Mouse (Mus musculus) hindbrain, embryonic 11.5 days (tissue): Measurements from ENCODE around the gene Ddx51. TPM values are rescaled to one million over a fixed set of nuclear protein-coding genes. Genes with fewer than 3 reads are reported as not detected.

ENCODE experiments used
- ATAC-seq: fragments of 200-750 bp; cut with Nextera tagmentation; 2 replicates; pipeline ENCODE4 v1.8.0; 2017; ENCODE audit warnings: mild to moderate bottlenecking, moderate TSS enrichment, moderate library complexity; ENCODE audit not compliant: low FRiP score
- DNase-seq: peaks from one replicate; pipeline ENCODE4 v3.0.0-alpha.2; 2015; ENCODE audit warnings: low spot score
- H3K27ac ChIP-seq: fragments of 300-500 bp; sonication (generic); 2 replicates; pipeline ENCODE4 v1.5.1; 2014; ENCODE audit warnings: mild to moderate bottlenecking, low read depth, low read length
- H3K27me3 ChIP-seq: fragments of 300-500 bp; sonication (generic); 2 replicates; pipeline ENCODE4 v1.6.1; 2014; ENCODE audit warnings: mild to moderate bottlenecking, low read length, moderate library complexity, mixed read lengths; ENCODE audit not compliant: control insufficient read depth, insufficient read depth
- H3K36me3 ChIP-seq: fragments of 300-500 bp; sonication (generic); 2 replicates; pipeline ENCODE4 v1.6.1; 2014; ENCODE audit warnings: mild to moderate bottlenecking, low read length, moderate library complexity, mixed read lengths; ENCODE audit not compliant: control insufficient read depth, insufficient read depth
- H3K4me1 ChIP-seq: fragments of 300-500 bp; sonication (generic); replicated peaks from 2 replicates; pipeline ENCODE4 v1.6.1; 2014; ENCODE audit warnings: low read length, mixed read lengths; ENCODE audit not compliant: control insufficient read depth, insufficient read depth
- H3K4me2 ChIP-seq: fragments of 300-500 bp; sonication (generic); replicated peaks from 2 replicates; pipeline ENCODE4 v1.6.1; 2014; ENCODE audit warnings: mild to moderate bottlenecking, low read depth, low read length
- H3K4me3 ChIP-seq: fragments of 300-500 bp; sonication (generic); 2 replicates; pipeline ENCODE4 v1.5.1; 2014; ENCODE audit warnings: low read depth, low read length
- H3K9ac ChIP-seq: fragments of 300-500 bp; sonication (generic); 2 replicates; pipeline ENCODE4 v1.6.1; 2014; ENCODE audit warnings: low read depth, low read length
- H3K9me3 ChIP-seq: fragments of 300-500 bp; sonication (generic); 2 replicates; pipeline ENCODE4 v1.6.1; 2016; ENCODE audit warnings: low read length; ENCODE audit not compliant: control insufficient read depth
- WGBS: fragments of 180-500 bp; shearing (Covaris S2); extraction: QIAGEN DNeasy Blood & Tissue Kit; methylation state at CpG from one replicate; pipeline ENCODE4 v1.1.7; 2014; 5-methylcytosine and 5-hydroxymethylcytosine counted together
- polyA plus RNA-seq: library from polyadenylated mRNA; unstranded; fragments of >200 nt; fragmentation: Nextera tagmentation; extraction: Ambion mirVana; gene quantifications from 2 replicates; pipeline ENCODE4 v1.2.1, GENCODE M21; 2014

Ddx51 gene
- polyA plus RNA-seq = 26.0 and 30.3 TPM in 2 replicates

DNA sequence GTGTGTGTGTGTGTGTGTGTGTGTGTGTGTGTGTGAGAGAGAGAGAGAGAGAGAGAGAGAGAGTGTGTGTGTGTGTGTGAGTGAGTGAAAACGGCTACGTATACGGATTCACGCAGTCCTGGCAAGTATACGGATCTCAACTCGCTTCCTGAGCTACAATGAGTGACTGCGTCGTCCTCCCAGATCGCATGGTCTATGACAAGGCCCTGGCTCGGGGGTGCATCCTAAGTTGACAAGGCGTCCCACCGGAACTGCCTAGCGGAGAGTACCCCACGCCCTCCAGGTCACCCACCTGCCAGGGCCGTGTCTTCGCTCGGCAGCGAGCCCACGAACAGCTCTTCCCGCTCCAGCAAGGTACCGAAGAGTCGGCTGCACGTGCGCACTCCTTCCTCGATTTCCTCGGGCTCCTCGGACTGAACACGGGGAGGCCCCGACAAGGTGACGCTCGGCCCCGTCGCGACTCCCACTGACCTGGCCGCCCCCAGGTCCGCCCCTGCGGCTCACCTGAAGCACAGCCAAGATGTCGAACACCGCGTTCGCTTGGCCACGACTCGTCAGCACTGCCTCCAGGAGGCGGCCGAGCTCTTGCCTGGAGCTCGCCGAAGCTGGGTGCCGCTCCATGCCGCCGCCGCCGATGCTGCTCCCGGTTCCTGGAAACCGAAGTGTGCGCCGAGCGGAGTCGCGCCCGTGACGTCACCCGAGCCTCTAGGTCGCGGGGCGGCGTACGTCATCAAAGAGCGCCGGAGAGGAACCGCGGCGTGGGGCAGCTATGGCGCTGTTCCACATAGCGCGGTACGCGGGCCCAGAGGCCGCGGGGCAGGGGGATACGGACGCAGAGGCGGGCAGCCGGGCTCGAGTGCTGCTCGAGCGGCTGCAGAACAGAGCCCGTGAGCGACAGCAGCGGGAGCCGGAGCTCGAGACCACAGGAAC lies at the start of gene Ddx51, which contains the start of gene Noc4l:
Ddx51 (plus strand) TSS at position 733 of the 930 bp plus-strand sequence.
Noc4l (minus strand) TSS at position 699 of the 930 bp plus-strand sequence.
- 0 out of 2 replicates have a peak within 1 kb of the TSS, but pooled peaks have one; percentile 17 for H3K27ac ChIP-seq
- H3K4me1 ChIP-seq = 0 out of 2 replicates have a peak, but pooled peaks cover 3% of the 10 kb centered on the region
- H3K4me2 ChIP-seq = peak within 1 kb of the TSS; percentile 93
- ATAC-seq = peak; percentile 87
- no peaks in the 10 kb centered on the region for H3K9me3 ChIP-seq
- 1% methylated on average over 91 of the region's 91 CpGs for WGBS
- peak; percentile 99 for DNase-seq
- peak within 1 kb of the TSS; percentile 96 for H3K4me3 ChIP-seq
- H3K36me3 ChIP-seq = peaks cover 11% of the 10 kb centered on the region; the same call in 1 of the 2 replicates
- peak within 1 kb of the TSS; percentile 92 for H3K9ac ChIP-seq
- no peaks in the 10 kb centered on the region for H3K27me3 ChIP-seq

DNA sequence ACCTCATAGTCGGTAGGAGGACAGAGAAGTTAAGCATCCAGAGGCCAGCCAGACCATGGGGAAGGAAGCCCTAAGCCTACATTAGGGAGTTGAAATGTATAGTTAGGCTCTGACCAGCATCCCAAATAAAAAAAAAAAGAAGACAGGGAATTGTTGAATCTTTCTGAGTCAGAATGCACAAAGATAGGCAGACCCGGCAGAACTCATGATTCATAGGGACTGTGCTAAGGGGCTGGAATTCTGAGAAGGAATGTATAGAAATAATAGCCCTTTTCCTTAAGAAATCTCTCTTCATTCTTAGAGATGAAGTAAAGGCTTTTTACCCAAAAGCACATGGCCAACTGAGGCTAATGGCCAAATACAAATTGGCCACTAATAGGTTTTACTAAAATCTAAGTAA lies 48.9 kb upstream of the Ddx51 start:
- H3K9ac ChIP-seq = no peak overlapping the region
- H3K4me3 ChIP-seq = no peak overlapping the region
- ATAC-seq (no peak), DNase-seq (no peak)
- no peaks in the 10 kb centered on the region for H3K9me3 ChIP-seq
- no peaks in the 10 kb centered on the region for H3K36me3 ChIP-seq
- no peak overlapping the region for H3K4me2 ChIP-seq
- H3K4me1 ChIP-seq = no peaks in the 10 kb centered on the region
- H3K27me3 ChIP-seq = no peaks in the 10 kb centered on the region
- 91% methylated on average over 2 of the region's 2 CpGs for WGBS
- H3K27ac ChIP-seq = no peak overlapping the region

DNA sequence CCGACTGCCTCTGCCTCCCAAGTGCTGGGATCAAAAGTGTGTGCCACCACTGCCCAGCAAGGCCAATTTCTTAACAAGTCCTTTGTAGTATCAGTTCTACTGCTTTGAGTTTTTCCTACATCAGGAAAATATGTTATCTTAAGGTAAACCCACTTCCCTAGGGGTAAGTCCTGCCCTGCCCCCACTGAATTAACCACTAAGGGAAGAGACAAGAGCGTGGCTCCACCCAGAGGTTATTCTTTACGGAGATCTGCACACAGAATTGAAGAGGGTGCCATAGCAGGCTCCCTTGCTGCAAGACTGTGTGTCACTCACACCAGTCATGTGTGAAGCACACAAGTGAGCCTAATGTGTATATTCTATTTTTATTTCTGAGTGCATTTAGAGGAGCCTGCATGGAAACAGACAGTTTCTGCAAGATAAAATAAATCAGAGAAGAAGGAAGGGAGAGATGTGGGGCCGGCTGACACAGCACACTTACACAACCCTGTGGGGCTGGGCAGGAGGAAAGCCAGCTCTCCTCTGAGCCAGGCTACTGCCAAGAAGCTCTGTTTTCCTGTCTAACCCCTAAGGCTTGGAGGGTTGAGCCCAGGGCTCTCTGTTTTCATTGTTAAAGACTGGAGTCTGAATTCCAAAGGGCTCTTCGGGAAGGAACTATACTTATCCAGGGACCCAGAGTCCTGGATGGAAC lies 47.6 kb upstream of the Ddx51 start:
- no peak for ATAC-seq
- WGBS = 64% methylated on average over 5 of the region's 5 CpGs
- Histone ChIP-seq H3K27ac (no peak overlapping the region), H3K9ac (no peak overlapping the region), H3K9me3 (no peaks in the 10 kb centered on the region), H3K4me2 (no peak overlapping the region), H3K36me3 (no peaks in the 10 kb centered on the region), H3K27me3 (no peaks in the 10 kb centered on the region), H3K4me3 (no peak overlapping the region), H3K4me1 (no peaks in the 10 kb centered on the region)
- DNase-seq = no peak

DNA sequence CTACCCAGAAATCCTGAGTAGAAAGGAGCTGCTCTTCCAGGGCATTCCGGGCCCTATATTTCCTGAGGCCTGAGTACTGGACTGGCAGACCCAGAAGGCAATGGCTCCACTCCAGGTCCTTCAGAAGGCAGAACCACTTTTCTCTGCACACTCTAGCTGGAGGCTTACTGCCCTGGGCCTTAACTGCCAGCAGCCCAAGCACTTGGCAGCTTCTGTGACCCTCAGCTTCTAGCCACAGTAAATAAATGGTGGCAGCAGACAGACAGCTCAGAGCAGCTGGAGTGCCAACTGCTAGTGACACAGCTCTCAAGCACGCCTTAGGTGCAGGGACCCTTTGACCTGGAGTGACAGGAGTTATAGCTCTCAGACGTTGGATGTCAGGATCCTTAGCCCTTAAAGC lies 45.5 kb upstream of the Ddx51 start:
- Histone ChIP-seq H3K4me3 (no peak overlapping the region), H3K9ac (no peak overlapping the region), H3K4me2 (no peak overlapping the region), H3K27ac (no peak overlapping the region), H3K9me3 (no peaks in the 10 kb centered on the region), H3K36me3 (no peaks in the 10 kb centered on the region), H3K4me1 (no peaks in the 10 kb centered on the region), H3K27me3 (no peaks in the 10 kb centered on the region)
- WGBS = 77% methylated on average over 3 of the region's 3 CpGs
- no peak for DNase-seq
- ATAC-seq = no peak

DNA sequence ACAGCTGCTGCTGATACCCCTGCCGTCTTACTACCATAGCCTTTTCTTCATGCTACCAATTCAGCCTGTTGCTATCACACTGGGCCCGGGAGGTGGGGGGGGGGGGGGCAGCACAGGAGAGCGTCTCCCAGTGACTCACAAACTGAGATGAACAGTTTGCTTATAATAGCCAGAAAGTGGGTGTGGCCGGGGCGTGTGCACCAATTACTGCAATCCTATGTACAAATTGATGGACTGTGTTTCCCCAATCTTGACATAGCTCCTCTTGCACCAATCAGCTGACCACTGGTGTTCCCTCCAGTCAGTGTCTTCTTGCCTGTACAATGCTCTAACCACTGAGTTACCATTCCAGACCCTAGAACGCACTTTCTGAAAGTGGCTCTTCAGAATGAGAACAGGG lies 44.9 kb upstream of the Ddx51 start:
- Histone ChIP-seq H3K4me2 (no peak overlapping the region), H3K4me1 (no peaks in the 10 kb centered on the region), H3K27ac (no peak overlapping the region), H3K9me3 (no peaks in the 10 kb centered on the region), H3K4me3 (no peak overlapping the region), H3K27me3 (no peaks in the 10 kb centered on the region), H3K36me3 (no peaks in the 10 kb centered on the region), H3K9ac (no peak overlapping the region)
- 88% methylated on average over 6 of the region's 6 CpGs for WGBS
- ATAC-seq = no peak
- DNase-seq = no peak

DNA sequence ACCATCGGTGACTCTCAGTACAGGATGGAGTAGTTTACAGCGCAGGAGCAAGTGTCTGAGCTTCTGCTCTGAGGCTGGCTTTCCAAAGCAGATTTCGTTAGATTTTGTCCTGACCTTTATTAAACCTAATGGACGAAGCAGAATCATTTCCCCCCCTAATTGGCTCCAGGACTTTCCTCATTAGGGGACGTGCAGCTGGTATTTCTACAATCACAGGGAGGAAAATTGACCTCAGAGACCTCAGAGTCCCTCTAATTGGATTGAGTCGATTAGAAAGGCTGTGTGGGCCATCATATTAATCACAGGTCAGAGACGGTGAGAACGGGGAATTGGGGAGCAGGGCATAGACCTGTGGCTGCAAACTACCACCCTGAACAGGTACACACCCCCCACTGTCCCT lies 44.3 kb upstream of the Ddx51 start:
- H3K4me3 ChIP-seq = no peak overlapping the region
- H3K4me2 ChIP-seq = no peak overlapping the region
- no peaks in the 10 kb centered on the region for H3K36me3 ChIP-seq
- no peak for ATAC-seq
- no peak for DNase-seq
- H3K9ac ChIP-seq = no peak overlapping the region
- H3K9me3 ChIP-seq = no peaks in the 10 kb centered on the region
- H3K27me3 ChIP-seq = no peaks in the 10 kb centered on the region
- no peak overlapping the region for H3K27ac ChIP-seq
- no peaks in the 10 kb centered on the region for H3K4me1 ChIP-seq
- WGBS = 71% methylated on average over 8 of the region's 8 CpGs

DNA sequence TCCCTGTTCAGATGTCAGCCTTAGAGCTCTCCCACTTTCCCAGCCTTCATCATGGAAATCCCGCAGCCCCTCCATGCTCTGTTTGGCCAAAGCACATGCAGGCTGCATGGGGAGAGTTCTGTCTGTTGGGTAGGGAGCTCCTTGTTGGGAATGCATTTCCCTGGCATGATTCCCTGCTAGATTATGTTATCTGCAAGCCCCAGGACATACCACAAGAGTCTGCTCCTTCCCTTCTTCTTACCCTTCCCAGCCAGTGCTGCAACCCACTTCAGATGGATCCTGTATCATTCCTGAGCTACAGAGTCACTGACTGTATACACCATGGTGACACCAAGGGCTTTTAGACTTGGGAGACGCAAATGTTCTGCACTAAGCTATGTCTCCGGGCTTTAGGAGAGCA lies 43.8 kb upstream of the Ddx51 start:
- Histone ChIP-seq H3K4me3 (no peak overlapping the region), H3K27ac (no peak overlapping the region), H3K27me3 (no peaks in the 10 kb centered on the region), H3K4me2 (no peak overlapping the region), H3K9ac (no peak overlapping the region), H3K4me1 (no peaks in the 10 kb centered on the region), H3K36me3 (no peaks in the 10 kb centered on the region), H3K9me3 (no peaks in the 10 kb centered on the region)
- DNase-seq (no peak), ATAC-seq (no peak)
- WGBS = 83% methylated on average over 3 of the region's 3 CpGs

DNA sequence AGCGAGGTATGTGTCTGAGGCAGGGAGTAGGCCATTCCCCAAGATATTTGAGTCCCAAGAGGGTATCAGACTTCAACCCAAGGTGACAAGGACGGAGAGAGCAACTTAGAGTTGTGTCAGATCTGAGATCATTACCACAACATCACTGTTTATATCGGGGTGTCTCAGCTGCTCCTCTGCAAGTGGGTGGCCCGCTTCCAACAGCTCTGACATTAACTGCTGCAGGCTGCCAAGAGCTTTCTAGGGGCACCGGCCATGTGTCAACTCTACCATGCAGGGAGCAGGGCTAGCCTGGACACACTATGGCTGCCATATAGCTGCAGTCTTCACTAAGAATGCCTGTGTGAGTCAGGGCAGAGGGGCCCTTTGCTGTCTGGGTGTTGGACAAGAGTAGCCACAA lies 43.4 kb upstream of the Ddx51 start:
- no peaks in the 10 kb centered on the region for H3K4me1 ChIP-seq
- DNase-seq = no peak
- no peak overlapping the region for H3K4me3 ChIP-seq
- no peak overlapping the region for H3K27ac ChIP-seq
- no peak for ATAC-seq
- H3K9me3 ChIP-seq = no peaks in the 10 kb centered on the region
- H3K36me3 ChIP-seq = no peaks in the 10 kb centered on the region
- H3K27me3 ChIP-seq = no peaks in the 10 kb centered on the region
- 75% methylated on average over 5 of the region's 5 CpGs for WGBS
- H3K4me2 ChIP-seq = no peak overlapping the region
- H3K9ac ChIP-seq = no peak overlapping the region
